8 mouse cellular contexts compared by ENCODE assay signal in genomic region chr19:25406481-25407184, GRCm38 (mm10).
A peak's percentile ranks its signal among the peaks of the same experiment; 100 is the strongest.
DNase-seq lines count a peak whose midpoint lies in the region; ATAC-seq and TF ChIP-seq lines count a peak whose summit lies in the region.

No protein-coding gene starts in this region.

- H3K9me3 ChIP-seq in G1E (replicated peaks) = peaks cover 64% of the 10 kb centered on the region
- H3K9me3 ChIP-seq in hindbrain, embryonic 11.5 days (ENCODE audit: control insufficient read depth, low read length) = no peaks in the 10 kb centered on the region

- no peaks in the 10 kb centered on the region for H3K36me3 ChIP-seq in G1E (replicated peaks)
- no peaks in the 10 kb centered on the region for H3K36me3 ChIP-seq in hindbrain, embryonic 11.5 days (ENCODE audit: control insufficient read depth, insufficient read depth, low read length)

- no peak for DNase-seq in G1E (ENCODE audit: low spot score)
- DNase-seq in cerebellum, postnatal 10 days = peak; percentile 52 to 55
- peak; percentile 30 to 38 for DNase-seq in frontal cortex, postnatal 25 days (ENCODE audit: low spot score in 2 of 2)
- DNase-seq in hindbrain, embryonic 11.5 days (ENCODE audit: low spot score) = peak; percentile 59
- peak; percentile 27 to 37 for DNase-seq in layer of hippocampus, postnatal 36 days
- peak; percentile 83 for DNase-seq in lung, postnatal 10 days
- DNase-seq in right cerebral cortex, postnatal 10 days (ENCODE audit: low spot score in 2 of 2) = peak; percentile 62 to 68
- DNase-seq in MN1 (ENCODE audit: low spot score) = no peak

- H3K27ac ChIP-seq in hindbrain, embryonic 11.5 days (ENCODE audit: low read depth, low read length) = 0 out of 2 replicates have a peak overlapping the region, but pooled peaks have one; percentile 24

- H3K9ac ChIP-seq in hindbrain, embryonic 11.5 days (ENCODE audit: low read depth, low read length) = peak overlapping the region; percentile 13

- 3% methylated on average over 27 of the region's 28 CpGs for whole genome bisulfite sequencing in hindbrain, embryonic 11.5 days

- no peaks in the 10 kb centered on the region; the same call in 1 of the 2 replicates for H3K27me3 ChIP-seq in G1E (ENCODE audit: insufficient read depth, low read length)
- peaks cover 2% of the 10 kb centered on the region; the same call in 1 of the 2 replicates for H3K27me3 ChIP-seq in hindbrain, embryonic 11.5 days (ENCODE audit: control insufficient read depth, insufficient read depth, low read length)

- H3K4me2 ChIP-seq in hindbrain, embryonic 11.5 days (replicated peaks; ENCODE audit: low read depth, low read length) = peak overlapping the region; percentile 66

- peak overlapping the region; percentile 7; the same call in 1 of the 2 replicates for H3K4me3 ChIP-seq in G1E (ENCODE audit: low read depth, low read length)
- peak overlapping the region; percentile 27 for H3K4me3 ChIP-seq in hindbrain, embryonic 11.5 days (ENCODE audit: low read depth, low read length)

- H3K4me1 ChIP-seq in G1E (ENCODE audit: insufficient read depth, low read depth, low read length) = no peaks in the 10 kb centered on the region
- peaks cover 6% of the 10 kb centered on the region for H3K4me1 ChIP-seq in hindbrain, embryonic 11.5 days (replicated peaks; ENCODE audit: control insufficient read depth, insufficient read depth, low read length)

- no peak for TF ChIP-seq CTCF in G1E (IDR thresholded peaks at IDR 0.05; ENCODE audit: low read depth, low read length)

- no peak for ATAC-seq in G1E (ENCODE audit: extremely low read depth, insufficient number of reproducible peaks, low FRiP score, poor library complexity, severe bottlenecking)
- ATAC-seq in hindbrain, embryonic 11.5 days (ENCODE audit: low FRiP score) = peak; percentile 73

Comparison
In these comparisons a context has a peak if more than half of its experiments do, and no peak if none do; other contexts are left out.
1. DNase-seq: peak in cerebellum, postnatal 10 days (2 of 2), frontal cortex, postnatal 25 days (2 of 2), hindbrain, embryonic 11.5 days (single experiment), layer of hippocampus, postnatal 36 days (2 of 2), lung, postnatal 10 days (single experiment) and right cerebral cortex, postnatal 10 days (2 of 2); none in G1E (single experiment) and MN1 (single experiment).